Mouse (Mus musculus) frontal cortex, postnatal 36 days (tissue): ENCODE results near the gene Sept6.

ENCODE experiments used
- DNase-seq, 2 experiments: peaks; one replicate each; pipeline ENCODE4 v3.0.0; 2022; ENCODE audit warnings: low spot score in 2 of 2

Sept6 gene

DNA sequence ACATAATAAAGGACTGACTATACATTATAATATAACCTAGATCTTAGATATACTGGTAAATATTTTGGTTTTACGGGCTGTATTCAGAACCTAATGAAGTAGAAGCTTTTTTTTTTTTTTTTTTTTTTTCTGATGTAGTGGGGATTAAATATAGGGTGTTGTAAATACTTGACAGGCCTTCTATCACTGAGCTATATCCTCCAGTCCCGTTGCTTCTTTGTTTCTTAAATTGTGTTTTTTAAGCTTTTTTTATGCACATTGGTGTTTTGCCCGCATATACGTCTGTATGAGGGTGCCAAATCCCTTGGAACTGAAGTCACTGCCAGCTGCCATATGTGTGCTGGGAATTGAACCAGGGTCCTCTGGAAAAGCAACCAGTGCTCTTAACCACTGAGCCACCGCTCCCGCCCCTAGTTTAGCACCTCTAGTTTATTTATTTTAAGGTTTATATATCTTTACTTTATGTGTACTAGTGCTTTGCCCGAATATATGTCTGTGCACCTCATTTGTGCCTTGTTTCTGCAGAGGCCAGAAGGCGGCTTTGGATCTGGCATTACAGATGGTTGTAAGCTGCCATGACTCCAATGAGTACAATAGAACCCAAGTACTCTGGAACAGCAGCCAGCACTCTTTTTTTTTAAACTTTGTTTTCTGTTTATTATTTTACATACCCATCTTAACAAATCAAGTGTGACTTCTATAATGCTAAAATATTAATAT is 126.8 kb downstream of the Sept6 start:
- DNase-seq: no peak

DNA sequence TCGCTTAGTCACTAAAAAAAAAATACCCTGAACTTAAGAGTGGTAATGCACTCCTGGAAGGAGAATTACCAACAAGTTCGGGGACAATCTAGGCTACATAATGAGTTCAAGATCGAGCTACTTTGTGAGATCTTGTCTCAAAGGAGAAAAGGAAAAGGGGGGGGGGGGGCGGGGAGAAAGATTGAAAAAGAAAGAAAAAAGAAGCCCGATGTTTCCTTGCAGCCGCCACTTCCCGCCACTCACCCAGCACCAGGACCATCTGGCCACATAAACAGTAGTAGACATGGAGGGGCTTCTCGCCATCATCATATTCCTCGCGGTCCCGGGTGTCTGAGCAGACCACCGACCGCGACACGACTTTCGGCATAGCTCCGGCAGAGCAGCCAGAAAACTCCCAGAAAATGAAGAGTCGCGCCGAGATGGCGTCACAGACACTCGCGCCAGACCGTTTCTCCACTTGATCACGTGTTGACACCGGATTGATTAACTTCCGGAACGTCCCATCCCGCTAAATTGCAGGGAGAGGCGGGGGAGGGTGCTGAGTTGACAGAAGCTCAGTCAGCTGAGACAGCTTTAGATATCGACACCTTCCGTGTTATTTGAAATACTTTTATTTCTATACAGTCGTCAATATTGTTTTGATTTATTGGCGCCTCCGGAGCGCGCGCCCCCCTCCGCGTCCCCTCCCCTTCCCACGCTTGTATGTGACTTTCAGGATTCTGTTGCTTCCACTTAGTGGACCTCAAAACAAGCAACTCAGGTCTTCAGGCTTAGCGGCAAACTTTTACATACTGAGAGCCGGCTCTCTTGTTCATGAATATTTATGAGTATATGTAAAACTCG is 127.6 kb downstream of the Sept6 start:
- DNase-seq: peak; percentile 70 to 90
